Mouse (Mus musculus): ENCODE measurements around the gene Usp49.

DNA sequence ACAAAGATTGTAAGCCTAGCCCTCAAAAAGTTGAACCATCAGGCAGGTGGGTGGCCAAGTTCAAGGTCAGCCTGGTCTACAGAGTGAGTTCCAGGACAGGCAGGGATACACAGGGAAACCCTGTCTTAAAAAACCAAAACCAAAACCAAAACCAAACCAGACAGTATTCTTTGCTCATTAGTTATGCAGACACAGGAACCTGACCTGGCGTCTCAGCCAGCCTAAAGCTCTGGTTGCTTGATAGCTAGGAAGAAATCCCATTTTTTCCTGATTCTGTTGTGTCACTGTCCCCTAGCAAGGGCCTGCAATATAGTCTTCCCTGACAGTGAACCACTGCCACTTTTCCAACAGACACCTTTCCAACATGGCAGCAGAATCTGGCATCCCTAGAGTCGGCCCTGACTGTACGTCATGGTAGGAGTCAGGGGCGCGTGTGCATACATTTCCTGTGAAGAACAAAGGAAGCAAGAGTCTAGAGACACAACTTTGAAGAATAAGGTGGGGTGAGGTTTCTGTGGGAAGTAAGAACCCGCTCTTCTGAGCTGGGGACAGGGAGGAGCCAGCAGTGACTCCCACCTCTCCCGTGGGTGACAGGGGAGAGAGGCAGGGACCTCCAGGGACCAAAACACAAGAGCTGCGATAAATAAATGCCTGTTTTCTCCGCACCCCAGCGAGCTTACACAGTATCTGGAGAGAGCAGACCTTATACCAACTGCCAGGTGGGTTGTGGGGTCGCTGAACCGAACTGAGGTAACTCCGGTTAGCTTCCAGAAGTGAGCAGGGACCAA is 29.7 kb upstream of the Usp49 start:
- TF ChIP-seq POLR2A (IDR thresholded peaks at IDR 0.05; ENCODE audit: low read depth, low read length), result no peak
- TF ChIP-seq CTCF (IDR thresholded peaks at IDR 0.05; ENCODE audit: borderline replicate concordance, insufficient read depth, low read length), result no peak

Measured in embryonic fibroblast, embryonic 13.5 days (primary cell).